Mouse (Mus musculus): ENCODE data around the gene Ryr2. TPM values are rescaled to one million over a fixed set of nuclear protein-coding genes. Genes with fewer than 3 reads are reported as not detected.

Gene Ryr2
- polyA plus RNA-seq, 1 experiment from 2014 or later: 0.32 TPM

- H3K9ac ChIP-seq: no peak overlapping the region
- H3K27ac ChIP-seq (replicated peaks): no peak overlapping the region
- H3K4me2 ChIP-seq: no peak overlapping the region
- no peaks in the 10 kb centered on the region for H3K36me3 ChIP-seq (replicated peaks)
- H3K27me3 ChIP-seq: no peaks in the 10 kb centered on the region
- WGBS (ENCODE audit: insufficient replicate concordance): 52% methylated on average over 2 of the region's 2 CpGs
- no peak overlapping the region for H3K4me3 ChIP-seq (replicated peaks)
- H3K4me1 ChIP-seq (replicated peaks): no peaks in the 10 kb centered on the region
- H3K9me3 ChIP-seq (replicated peaks): no peaks in the 10 kb centered on the region
- no peak for ATAC-seq (ENCODE audit: insufficient read depth)
Measured at GRCm38 (mm10) chr13:11905126-11905525, 201.6 kb downstream of the Ryr2 start.

- Histone ChIP-seq H3K9ac (no peak overlapping the region), H3K4me2 (no peak overlapping the region), H3K4me1 (replicated peaks) (no peaks in the 10 kb centered on the region), H3K27ac (replicated peaks) (no peak overlapping the region), H3K9me3 (replicated peaks) (no peaks in the 10 kb centered on the region), H3K4me3 (replicated peaks) (no peak overlapping the region), H3K36me3 (replicated peaks) (no peaks in the 10 kb centered on the region), H3K27me3 (no peaks in the 10 kb centered on the region)
- WGBS (ENCODE audit: insufficient replicate concordance): 60% methylated on average over 9 of the region's 9 CpGs
- no peak for ATAC-seq (ENCODE audit: insufficient read depth)
Measured at GRCm38 (mm10) chr13:11903272-11903671, 203.5 kb downstream of the Ryr2 start.

GRCm38 (mm10) chr13:11902856-11903255 lies 203.9 kb downstream of the Ryr2 start:
- no peak for ATAC-seq (ENCODE audit: insufficient read depth)
- Histone ChIP-seq H3K9ac (no peak overlapping the region), H3K27ac (replicated peaks) (no peak overlapping the region), H3K27me3 (no peaks in the 10 kb centered on the region), H3K4me3 (replicated peaks) (no peak overlapping the region), H3K4me2 (no peak overlapping the region), H3K36me3 (replicated peaks) (no peaks in the 10 kb centered on the region), H3K4me1 (replicated peaks) (no peaks in the 10 kb centered on the region), H3K9me3 (replicated peaks) (no peaks in the 10 kb centered on the region)
- WGBS (ENCODE audit: insufficient replicate concordance): 56% methylated on average over 6 of the region's 6 CpGs

- Histone ChIP-seq H3K4me3 (replicated peaks) (no peak overlapping the region), H3K27ac (replicated peaks) (no peak overlapping the region), H3K9me3 (replicated peaks) (no peaks in the 10 kb centered on the region), H3K27me3 (no peaks in the 10 kb centered on the region), H3K4me2 (no peak overlapping the region), H3K36me3 (replicated peaks) (no peaks in the 10 kb centered on the region), H3K4me1 (replicated peaks) (no peaks in the 10 kb centered on the region), H3K9ac (no peak overlapping the region)
- 47% methylated on average over 2 of the region's 2 CpGs for WGBS (ENCODE audit: insufficient replicate concordance)
- ATAC-seq (ENCODE audit: insufficient read depth): no peak
Measured at GRCm38 (mm10) chr13:11900631-11901030, 206.1 kb downstream of the Ryr2 start.

- no peak overlapping the region for H3K4me3 ChIP-seq (replicated peaks)
- ATAC-seq (ENCODE audit: insufficient read depth): no peak
- H3K9me3 ChIP-seq (replicated peaks): no peaks in the 10 kb centered on the region
- H3K4me2 ChIP-seq: no peak overlapping the region
- H3K27ac ChIP-seq (replicated peaks): no peak overlapping the region
- no peaks in the 10 kb centered on the region for H3K36me3 ChIP-seq (replicated peaks)
- WGBS (ENCODE audit: insufficient replicate concordance): 70% methylated on average over 1 of the region's 1 CpGs
- H3K9ac ChIP-seq: no peak overlapping the region
- no peaks in the 10 kb centered on the region for H3K4me1 ChIP-seq (replicated peaks)
- no peaks in the 10 kb centered on the region for H3K27me3 ChIP-seq
Measured at GRCm38 (mm10) chr13:11895631-11896030, 211.1 kb downstream of the Ryr2 start.

GRCm38 (mm10) chr13:11891739-11892138 lies 215.0 kb downstream of the Ryr2 start:
- no peak for ATAC-seq (ENCODE audit: insufficient read depth)
- H3K9ac ChIP-seq: no peak overlapping the region
- no peaks in the 10 kb centered on the region for H3K9me3 ChIP-seq (replicated peaks)
- WGBS (ENCODE audit: insufficient replicate concordance): 70% methylated on average over 3 of the region's 3 CpGs
- H3K4me2 ChIP-seq: no peak overlapping the region
- no peaks in the 10 kb centered on the region for H3K27me3 ChIP-seq
- no peak overlapping the region for H3K27ac ChIP-seq (replicated peaks)
- H3K4me1 ChIP-seq (replicated peaks): no peaks in the 10 kb centered on the region
- H3K4me3 ChIP-seq (replicated peaks): no peak overlapping the region
- no peaks in the 10 kb centered on the region for H3K36me3 ChIP-seq (replicated peaks)

- WGBS (ENCODE audit: insufficient replicate concordance): 48% methylated on average over 3 of the region's 3 CpGs
- Histone ChIP-seq H3K27me3 (no peaks in the 10 kb centered on the region), H3K9me3 (replicated peaks) (no peaks in the 10 kb centered on the region), H3K27ac (replicated peaks) (no peak overlapping the region), H3K4me3 (replicated peaks) (no peak overlapping the region), H3K36me3 (replicated peaks) (no peaks in the 10 kb centered on the region), H3K9ac (no peak overlapping the region), H3K4me1 (replicated peaks) (no peaks in the 10 kb centered on the region), H3K4me2 (no peak overlapping the region)
- no peak for ATAC-seq (ENCODE audit: insufficient read depth)
Measured at GRCm38 (mm10) chr13:11891115-11891514, 215.6 kb downstream of the Ryr2 start.

- H3K9me3 ChIP-seq (replicated peaks): no peaks in the 10 kb centered on the region
- H3K36me3 ChIP-seq (replicated peaks): no peaks in the 10 kb centered on the region
- no peak for ATAC-seq (ENCODE audit: insufficient read depth)
- no peaks in the 10 kb centered on the region for H3K27me3 ChIP-seq
- H3K27ac ChIP-seq (replicated peaks): no peak overlapping the region
- no peak overlapping the region for H3K9ac ChIP-seq
- no peak overlapping the region for H3K4me3 ChIP-seq (replicated peaks)
- H3K4me2 ChIP-seq: no peak overlapping the region
- H3K4me1 ChIP-seq (replicated peaks): no peaks in the 10 kb centered on the region
- 62% methylated on average over 3 of the region's 3 CpGs for WGBS (ENCODE audit: insufficient replicate concordance)
Measured at GRCm38 (mm10) chr13:11884175-11884574, 222.6 kb downstream of the Ryr2 start.

- no peaks in the 10 kb centered on the region for H3K4me1 ChIP-seq (replicated peaks)
- H3K27ac ChIP-seq (replicated peaks): no peak overlapping the region
- WGBS (ENCODE audit: insufficient replicate concordance): 71% methylated on average over 4 of the region's 4 CpGs
- H3K9me3 ChIP-seq (replicated peaks): no peaks in the 10 kb centered on the region
- no peak overlapping the region for H3K4me3 ChIP-seq (replicated peaks)
- H3K9ac ChIP-seq: no peak overlapping the region
- no peaks in the 10 kb centered on the region for H3K27me3 ChIP-seq
- no peak overlapping the region for H3K4me2 ChIP-seq
- H3K36me3 ChIP-seq (replicated peaks): no peaks in the 10 kb centered on the region
- no peak for ATAC-seq (ENCODE audit: insufficient read depth)
Measured at GRCm38 (mm10) chr13:11882359-11882758, 224.4 kb downstream of the Ryr2 start.

GRCm38 (mm10) chr13:11880503-11881227 lies 226.1 kb downstream of the Ryr2 start:
- no peaks in the 10 kb centered on the region for H3K9me3 ChIP-seq (replicated peaks)
- no peak overlapping the region for H3K4me3 ChIP-seq (replicated peaks)
- H3K4me2 ChIP-seq: no peak overlapping the region
- no peak for ATAC-seq (ENCODE audit: insufficient read depth)
- no peaks in the 10 kb centered on the region for H3K4me1 ChIP-seq (replicated peaks)
- H3K36me3 ChIP-seq (replicated peaks): no peaks in the 10 kb centered on the region
- no peaks in the 10 kb centered on the region for H3K27me3 ChIP-seq
- no peak overlapping the region for H3K27ac ChIP-seq (replicated peaks)
- 69% methylated on average over 10 of the region's 10 CpGs for WGBS (ENCODE audit: insufficient replicate concordance)
- H3K9ac ChIP-seq: no peak overlapping the region

- no peak overlapping the region for H3K4me2 ChIP-seq
- H3K27me3 ChIP-seq: no peaks in the 10 kb centered on the region
- H3K36me3 ChIP-seq (replicated peaks): no peaks in the 10 kb centered on the region
- 53% methylated on average over 3 of the region's 3 CpGs for whole genome bisulfite sequencing (ENCODE audit: insufficient replicate concordance)
- H3K9ac ChIP-seq: no peak overlapping the region
- ATAC-seq (ENCODE audit: insufficient read depth): no peak
- no peak overlapping the region for H3K4me3 ChIP-seq (replicated peaks)
- no peak overlapping the region for H3K27ac ChIP-seq (replicated peaks)
- H3K4me1 ChIP-seq (replicated peaks): no peaks in the 10 kb centered on the region
- no peaks in the 10 kb centered on the region for H3K9me3 ChIP-seq (replicated peaks)
Measured at GRCm38 (mm10) chr13:11879037-11879436, 227.7 kb downstream of the Ryr2 start.

- Histone ChIP-seq H3K36me3 (replicated peaks) (no peaks in the 10 kb centered on the region), H3K9ac (no peak overlapping the region), H3K4me2 (no peak overlapping the region), H3K4me3 (replicated peaks) (no peak overlapping the region), H3K27ac (replicated peaks) (no peak overlapping the region), H3K9me3 (replicated peaks) (no peaks in the 10 kb centered on the region), H3K27me3 (no peaks in the 10 kb centered on the region), H3K4me1 (replicated peaks) (no peaks in the 10 kb centered on the region)
- ATAC-seq (ENCODE audit: insufficient read depth): no peak
- 0% methylated on average over 1 of the region's 1 CpGs for WGBS (ENCODE audit: insufficient replicate concordance)
Measured at GRCm38 (mm10) chr13:11874852-11875251, 231.9 kb downstream of the Ryr2 start.

All from liver, embryonic 15.5 days (tissue).